Mouse (Mus musculus) spleen, postnatal 36 days (tissue): Measurements from ENCODE around the gene Ccdc187.
A peak's percentile ranks its signal among the peaks of the same experiment; 100 is the strongest.

ENCODE experiments used
- DNase-seq, 2 experiments: peaks; one replicate each; pipeline ENCODE4 v3.0.0; 2022; ENCODE audit warnings: low spot score in 2 of 2, mixed read lengths in 1 of 2

Gene Ccdc187

GRCm38 (mm10) chr2:26316576-26317246, 22.4 kb upstream of the Ccdc187 start:
- no peak for DNase-seq

- DNase-seq: no peak
Measured at GRCm38 (mm10) chr2:26315925-26316311, 21.6 kb upstream of the Ccdc187 start.

- DNase-seq: peak; percentile 67 to 72
Measured at GRCm38 (mm10) chr2:26315072-26315924, 20.9 kb upstream of the Ccdc187 start, which contains the start of gene Gpsm1. TSS of gene Gpsm1 (plus strand) at chr2:26315515.

GRCm38 (mm10) chr2:26314281-26315071, 20.1 kb upstream of the Ccdc187 start:
- DNase-seq: no peak

- no peak for DNase-seq
Measured at GRCm38 (mm10) chr2:26313394-26313793, 19.0 kb upstream of the Ccdc187 start.

- no peak for DNase-seq
Measured at GRCm38 (mm10) chr2:26312812-26313211, 18.5 kb upstream of the Ccdc187 start.

GRCm38 (mm10) chr2:26311936-26312335, 17.6 kb upstream of the Ccdc187 start:
- no peak for DNase-seq

- DNase-seq: no peak
Measured at GRCm38 (mm10) chr2:26309739-26310138, 15.4 kb upstream of the Ccdc187 start.

- no peak for DNase-seq
Measured at GRCm38 (mm10) chr2:26306702-26307101, 12.3 kb upstream of the Ccdc187 start.

- DNase-seq: no peak
Measured at GRCm38 (mm10) chr2:26305555-26305954, 11.2 kb upstream of the Ccdc187 start.

- no peak for DNase-seq
Measured at GRCm38 (mm10) chr2:26304711-26305110, 10.4 kb upstream of the Ccdc187 start.

- no peak for DNase-seq
Measured at GRCm38 (mm10) chr2:26302005-26302503, 7.7 kb upstream of the Ccdc187 start.

GRCm38 (mm10) chr2:26300808-26301174, 6.4 kb upstream of the Ccdc187 start:
- DNase-seq: peak; percentile 54 to 71

- no peak for DNase-seq
Measured at GRCm38 (mm10) chr2:26300161-26300807, 5.9 kb upstream of the Ccdc187 start.

- DNase-seq: no peak
Measured at GRCm38 (mm10) chr2:26299336-26299735, 5.0 kb upstream of the Ccdc187 start.

GRCm38 (mm10) chr2:26298856-26299230, 4.5 kb upstream of the Ccdc187 start:
- no peak for DNase-seq

- no peak for DNase-seq
Measured at GRCm38 (mm10) chr2:26298208-26298855, 4.0 kb upstream of the Ccdc187 start.

GRCm38 (mm10) chr2:26296606-26297195, 2.3 kb upstream of the Ccdc187 start:
- no peak for DNase-seq

GRCm38 (mm10) chr2:26290133-26290532, 4.2 kb downstream of the Ccdc187 start:
- no peak for DNase-seq

GRCm38 (mm10) chr2:26286391-26286790, 8.0 kb downstream of the Ccdc187 start:
- no peak for DNase-seq

- no peak for DNase-seq
Measured at GRCm38 (mm10) chr2:26285804-26286203, 8.6 kb downstream of the Ccdc187 start.
